Mouse (Mus musculus): ENCODE measurements around the gene Fyb. TPM values are rescaled to one million over a fixed set of nuclear protein-coding genes. Genes with fewer than 3 reads are reported as not detected.

Fyb gene
- polyA plus RNA-seq, 1 experiment = 4.8 TPM

DNA sequence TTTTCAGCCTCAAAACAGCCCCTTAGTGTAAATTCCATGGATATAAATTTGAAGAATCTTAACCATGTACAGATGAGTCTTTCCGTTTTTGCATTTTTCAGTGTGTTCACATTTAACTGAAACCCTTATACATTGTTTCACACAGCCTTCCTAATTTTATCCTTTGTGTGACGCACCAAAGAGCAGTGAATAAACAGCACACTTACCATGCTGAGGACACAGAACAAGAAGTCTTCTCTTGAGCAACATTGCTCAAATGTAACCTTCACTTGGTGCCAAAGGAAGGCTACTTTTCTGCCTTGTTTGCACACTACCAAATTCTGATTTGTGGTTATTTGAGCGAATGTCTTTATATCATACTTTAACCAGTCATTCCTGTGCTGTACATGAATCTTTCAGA is 122.8 kb downstream of the Fyb start:
- no peak for DNase-seq (ENCODE audit: extremely low spot score in 1 of 2, low spot score in 1 of 2)

DNA sequence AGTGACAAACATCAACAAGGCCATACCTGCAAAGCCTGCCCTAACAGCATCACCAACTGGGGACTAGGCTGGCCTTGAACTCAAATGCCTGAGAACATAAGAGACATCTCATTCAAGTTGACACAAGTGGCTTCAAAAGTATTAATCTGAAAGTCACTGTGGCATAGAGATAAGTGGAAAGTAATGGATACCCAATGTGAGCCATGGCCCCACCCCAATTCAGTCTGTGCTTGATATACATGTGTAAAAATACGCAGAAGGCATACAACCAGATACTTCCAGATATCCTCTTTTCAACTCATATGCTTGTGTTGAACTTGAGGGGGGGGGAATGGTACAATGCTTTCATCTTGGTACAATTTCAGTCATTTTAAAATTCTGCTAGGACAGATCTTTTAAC is 124.4 kb downstream of the Fyb start:
- no peak for DNase-seq (ENCODE audit: extremely low spot score in 1 of 2, low spot score in 1 of 2)

DNA sequence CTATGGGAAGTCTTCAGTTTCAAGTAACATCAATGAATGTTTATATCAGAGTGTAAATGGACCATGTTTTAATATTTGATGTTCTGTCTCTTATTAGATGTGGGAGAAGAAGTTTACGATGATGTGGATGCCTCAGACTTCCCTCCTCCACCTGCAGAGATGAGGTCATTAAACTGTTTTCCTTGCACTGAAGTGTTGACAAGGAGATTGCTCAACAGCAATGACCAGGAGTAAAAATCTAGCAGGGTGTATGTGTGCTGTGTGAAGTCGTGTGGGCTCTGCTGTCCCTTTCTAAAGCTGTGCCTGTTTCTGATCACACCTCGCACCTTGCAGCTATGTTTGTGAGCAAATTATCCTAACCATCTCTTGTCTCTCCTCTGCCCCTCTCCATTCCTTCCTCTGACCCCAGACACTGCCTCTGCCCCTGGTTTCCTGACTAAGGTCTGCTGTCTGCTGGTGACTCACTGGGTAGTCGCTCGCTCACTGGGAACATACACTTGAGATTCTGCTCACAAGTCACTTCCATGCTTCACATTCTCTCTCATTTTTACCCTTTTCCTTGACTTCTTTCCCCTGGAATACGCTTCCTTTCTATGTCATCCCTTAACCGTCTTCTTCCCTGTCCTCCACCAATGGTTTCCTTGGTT is 126.2 kb downstream of the Fyb start:
- DNase-seq (ENCODE audit: extremely low spot score in 1 of 2, low spot score in 1 of 2) = no peak

DNA sequence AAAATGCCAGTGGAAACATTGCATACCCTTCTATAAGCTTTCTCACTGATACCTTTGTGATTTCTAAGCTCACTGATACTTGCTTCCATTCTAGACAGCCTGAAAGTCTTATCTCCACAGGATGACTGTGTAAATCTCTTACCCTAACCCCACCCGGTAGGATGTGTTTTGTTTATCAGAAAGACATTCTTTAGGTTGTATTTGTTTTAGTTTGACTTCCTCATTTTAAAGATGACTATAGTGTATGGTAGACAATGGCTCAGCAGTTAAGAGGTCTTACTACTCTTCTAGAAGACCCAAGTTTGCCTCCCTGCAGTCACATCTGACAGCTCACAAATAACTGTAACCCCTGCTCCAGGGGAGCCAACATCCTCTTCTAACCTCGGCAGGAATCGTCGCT is 130.4 kb downstream of the Fyb start:
- DNase-seq (ENCODE audit: extremely low spot score in 1 of 2, low spot score in 1 of 2) = no peak

DNA sequence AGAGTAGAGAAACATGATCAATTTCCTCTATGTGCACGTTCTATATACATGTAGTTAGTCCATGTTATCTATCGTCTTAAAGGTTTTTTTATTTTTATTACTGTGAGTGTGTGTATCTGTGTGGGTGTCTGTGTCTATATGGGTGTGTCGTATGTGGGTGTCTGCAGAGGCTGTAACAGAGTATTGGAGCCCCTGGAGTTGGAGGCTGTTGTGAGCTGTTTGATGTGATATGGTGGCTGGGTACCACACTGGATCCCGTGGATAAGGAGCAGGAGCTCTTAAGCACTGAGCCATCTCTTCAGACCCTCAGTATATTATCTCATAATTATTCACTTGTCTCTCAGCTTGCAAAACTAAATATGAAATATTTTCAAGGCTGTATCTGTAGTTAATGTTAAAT is 135.4 kb downstream of the Fyb start:
- no peak for DNase-seq (ENCODE audit: extremely low spot score in 1 of 2, low spot score in 1 of 2)

DNA sequence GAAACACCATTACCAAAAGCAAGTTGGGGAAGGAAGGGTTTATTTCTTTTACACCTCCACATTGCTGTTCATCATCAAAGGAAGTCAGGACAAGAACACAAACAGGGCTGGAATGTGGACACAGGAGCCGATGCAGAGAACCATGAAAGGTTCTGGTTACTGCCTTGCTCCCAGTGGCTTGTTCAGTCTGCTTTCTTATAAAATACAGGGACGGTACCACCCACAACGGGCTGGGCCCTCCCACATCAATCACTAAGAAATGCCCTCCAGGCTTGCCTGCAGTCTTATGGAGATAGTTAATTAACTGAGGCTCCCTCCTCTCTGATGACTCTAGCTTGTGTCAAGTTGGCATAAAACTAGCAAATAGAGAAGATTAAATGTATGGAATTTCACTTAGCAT is 139.3 kb downstream of the Fyb start:
- DNase-seq (ENCODE audit: extremely low spot score in 1 of 2, low spot score in 1 of 2) = no peak

DNA sequence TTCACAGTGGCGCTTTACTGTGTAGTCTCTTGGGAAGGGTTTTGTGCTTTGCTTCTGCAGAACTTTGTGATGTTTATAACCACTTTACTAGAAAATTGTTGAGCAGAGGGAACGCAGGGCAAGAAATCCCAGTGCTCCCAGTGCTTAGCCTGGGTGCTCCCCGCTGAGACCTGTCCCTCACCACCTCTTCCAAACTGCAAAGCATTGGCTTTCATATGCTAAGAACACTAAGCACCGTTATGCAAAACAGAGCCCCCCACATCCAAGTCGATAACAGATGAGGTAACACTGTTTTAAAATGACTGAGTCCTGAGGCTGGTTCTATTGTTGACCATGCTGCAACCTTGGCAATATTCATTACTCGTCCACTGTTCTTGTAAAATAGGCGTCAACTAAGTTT is 141.3 kb downstream of the Fyb start:
- DNase-seq (ENCODE audit: extremely low spot score in 1 of 2, low spot score in 1 of 2) = no peak

DNA sequence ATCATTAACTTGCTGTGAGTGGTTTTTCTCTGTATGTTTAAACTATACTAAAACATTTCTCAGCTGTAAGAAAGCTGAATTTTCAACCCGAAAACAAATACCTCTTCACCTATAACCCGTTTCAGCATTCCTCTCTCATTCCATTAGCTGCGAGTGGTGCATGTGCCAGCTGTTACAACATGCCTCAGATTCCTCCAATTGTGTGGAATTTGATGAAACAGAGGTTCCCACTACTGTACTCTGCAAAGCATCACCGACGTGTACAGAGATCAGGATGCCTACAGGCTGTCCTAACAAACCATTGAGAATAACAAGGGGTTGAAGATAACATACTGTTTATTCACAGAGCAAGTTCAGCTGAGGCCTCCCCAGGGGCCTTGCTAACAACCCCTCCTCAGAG is 143.4 kb downstream of the Fyb start:
- no peak for DNase-seq (ENCODE audit: extremely low spot score in 1 of 2, low spot score in 1 of 2)

DNA sequence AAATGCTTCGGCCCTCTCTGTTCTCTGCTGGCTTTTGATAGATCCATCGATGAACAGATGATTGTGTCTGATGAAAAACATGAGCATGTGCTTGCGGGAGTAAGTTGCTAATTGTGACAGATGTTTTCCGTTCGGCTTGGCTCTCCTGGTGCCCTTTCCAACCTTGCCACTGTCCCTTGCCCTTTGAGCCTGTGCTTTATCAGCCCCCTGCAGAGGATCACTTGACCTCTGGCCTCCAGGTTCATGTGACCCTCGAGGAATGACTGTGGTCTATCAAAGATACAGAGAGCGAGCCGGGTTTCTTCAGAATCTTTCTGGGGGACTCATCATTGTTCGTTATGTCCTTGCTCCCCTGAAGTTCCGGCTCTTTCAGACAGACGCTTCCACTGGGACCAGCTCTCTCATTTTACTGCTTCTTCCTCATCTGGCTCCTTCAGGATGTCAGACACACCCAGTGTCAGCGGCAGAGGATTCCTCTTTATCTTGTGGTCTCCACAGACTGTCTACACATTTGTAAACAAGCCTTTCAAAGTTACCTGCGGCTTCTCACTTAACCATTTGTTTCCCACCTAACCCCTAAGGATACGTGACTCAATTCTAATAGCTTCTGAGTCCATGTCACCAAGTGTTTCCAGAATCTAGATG is 146.3 kb downstream of the Fyb start:
- DNase-seq (ENCODE audit: extremely low spot score in 1 of 2, low spot score in 1 of 2) = no peak

DNA sequence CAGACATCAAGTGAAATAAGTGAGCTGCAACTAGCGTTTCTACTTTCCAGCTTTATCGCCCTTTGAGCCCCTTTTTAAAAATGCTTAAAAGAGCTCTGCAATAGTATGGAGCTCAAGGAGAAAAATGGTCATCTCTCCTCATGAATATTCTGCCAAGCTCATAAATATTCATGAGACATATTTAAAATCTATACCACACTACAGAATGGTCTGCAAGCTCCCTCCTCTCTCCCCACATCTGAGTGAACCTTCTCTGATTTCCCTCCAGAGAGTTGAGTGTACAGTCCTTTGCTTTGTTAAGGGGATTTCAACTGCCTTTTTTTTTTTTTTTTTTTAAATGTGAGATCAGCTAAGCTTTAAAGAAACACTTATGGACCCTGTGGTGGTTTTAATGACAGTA is 155.8 kb downstream of the Fyb start:
- DNase-seq (ENCODE audit: extremely low spot score in 1 of 2, low spot score in 1 of 2) = no peak

DNA sequence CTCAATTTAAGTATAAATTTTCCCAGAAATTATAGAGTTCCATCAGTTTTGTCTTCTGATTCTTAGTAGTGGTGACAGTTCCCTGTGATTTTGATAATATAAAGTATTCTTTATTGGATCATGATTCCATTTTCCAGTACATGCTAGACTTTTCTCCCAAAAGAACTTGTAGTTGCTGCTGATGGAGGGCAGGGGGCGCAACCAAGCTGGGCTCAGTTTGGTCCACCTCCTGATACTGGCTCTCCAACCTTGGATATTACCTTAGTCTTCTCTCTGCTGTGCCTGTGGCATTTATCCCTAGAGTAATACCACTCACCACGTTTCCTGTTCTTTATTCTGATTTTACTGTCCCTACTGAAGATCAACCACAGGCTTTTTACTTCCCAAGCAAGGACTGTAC is 179.5 kb downstream of the Fyb start:
- no peak for DNase-seq (ENCODE audit: extremely low spot score in 1 of 2, low spot score in 1 of 2)

DNA sequence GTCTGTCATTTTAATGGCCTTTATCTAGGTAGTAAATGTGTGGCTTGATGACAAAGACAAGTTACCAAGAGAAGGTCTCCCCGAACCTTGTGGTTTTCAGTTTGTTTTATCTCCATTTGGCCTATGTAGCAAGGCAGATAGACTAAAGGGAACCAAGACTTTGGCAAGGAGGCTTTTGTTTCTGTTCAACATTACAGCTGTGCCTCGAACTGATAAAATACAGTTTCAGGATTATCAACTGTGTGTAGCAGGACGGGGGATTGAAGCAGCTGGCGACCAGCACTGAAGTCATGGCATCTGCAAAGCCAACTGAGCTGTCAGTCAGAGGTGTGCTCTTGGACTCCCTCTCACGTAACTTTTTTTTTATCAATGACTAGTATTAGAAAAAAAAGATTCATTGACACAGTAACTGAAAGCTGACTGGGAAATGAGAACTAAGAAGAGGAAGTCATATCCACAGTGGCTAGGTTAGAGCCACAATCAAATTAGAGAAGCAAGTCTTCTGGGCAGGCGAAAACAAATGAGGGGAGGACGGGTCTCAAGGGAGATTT is 182.8 kb downstream of the Fyb start:
- DNase-seq (ENCODE audit: extremely low spot score in 1 of 2, low spot score in 1 of 2) = no peak

DNA sequence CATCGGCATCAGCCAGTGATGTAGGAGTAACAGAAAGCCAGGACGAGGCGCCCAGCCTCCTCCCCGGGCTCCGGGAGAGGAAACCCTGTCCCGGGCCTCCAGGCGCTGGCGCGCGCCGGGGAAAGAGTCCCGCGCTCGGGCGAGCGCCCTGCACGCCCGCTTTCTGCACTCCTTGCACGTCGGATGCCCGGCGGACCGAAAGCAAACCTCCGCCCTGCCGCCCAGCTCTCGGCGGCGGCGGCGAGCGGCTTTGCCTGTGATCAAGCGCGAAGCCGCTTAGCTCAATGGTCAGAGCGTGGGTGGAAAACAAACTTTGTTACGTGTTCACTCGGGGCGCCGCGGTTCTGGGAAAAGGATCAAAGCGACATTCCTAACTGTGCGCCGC is 184.9 kb downstream of the Fyb start:
- peak; percentile 44 to 59 for DNase-seq (ENCODE audit: extremely low spot score in 1 of 2, low spot score in 1 of 2)

DNA sequence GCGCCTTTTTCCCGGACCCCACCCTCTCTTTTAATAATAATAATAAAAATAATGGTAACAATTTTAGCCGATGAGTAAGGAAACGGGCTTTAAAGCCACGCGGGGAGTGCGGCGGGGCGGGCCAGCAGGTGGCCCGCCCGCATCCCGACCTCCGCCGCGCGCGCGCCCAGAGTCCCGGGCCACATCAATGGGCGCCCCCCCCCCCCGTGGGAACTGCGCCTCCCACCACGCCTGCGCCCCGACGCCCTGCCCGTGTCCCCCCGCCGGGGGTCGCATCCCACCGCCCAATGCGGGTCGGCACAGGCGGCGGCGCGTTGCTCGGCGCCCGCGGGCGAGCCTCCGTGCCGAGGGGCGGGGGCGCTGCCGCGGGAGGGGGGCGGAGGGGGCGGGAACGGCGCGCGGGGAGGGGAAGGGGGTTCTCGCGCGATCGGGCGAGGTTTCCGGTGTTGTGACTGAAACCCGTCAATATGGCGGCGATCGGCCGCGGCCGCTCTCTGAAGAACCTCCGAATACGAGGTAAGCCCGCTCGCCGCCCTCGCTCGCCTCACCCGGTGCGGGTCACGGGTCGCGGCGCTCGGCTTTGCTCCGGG is 185.4 kb downstream of the Fyb start, which contains the start of gene Rictor:
TSS of gene Rictor (plus strand) at position 444 of the 590 bp plus-strand sequence.
- peak in 1 of 2 experiments; percentile 63 for DNase-seq (ENCODE audit: extremely low spot score in 1 of 2, low spot score in 1 of 2)

DNA sequence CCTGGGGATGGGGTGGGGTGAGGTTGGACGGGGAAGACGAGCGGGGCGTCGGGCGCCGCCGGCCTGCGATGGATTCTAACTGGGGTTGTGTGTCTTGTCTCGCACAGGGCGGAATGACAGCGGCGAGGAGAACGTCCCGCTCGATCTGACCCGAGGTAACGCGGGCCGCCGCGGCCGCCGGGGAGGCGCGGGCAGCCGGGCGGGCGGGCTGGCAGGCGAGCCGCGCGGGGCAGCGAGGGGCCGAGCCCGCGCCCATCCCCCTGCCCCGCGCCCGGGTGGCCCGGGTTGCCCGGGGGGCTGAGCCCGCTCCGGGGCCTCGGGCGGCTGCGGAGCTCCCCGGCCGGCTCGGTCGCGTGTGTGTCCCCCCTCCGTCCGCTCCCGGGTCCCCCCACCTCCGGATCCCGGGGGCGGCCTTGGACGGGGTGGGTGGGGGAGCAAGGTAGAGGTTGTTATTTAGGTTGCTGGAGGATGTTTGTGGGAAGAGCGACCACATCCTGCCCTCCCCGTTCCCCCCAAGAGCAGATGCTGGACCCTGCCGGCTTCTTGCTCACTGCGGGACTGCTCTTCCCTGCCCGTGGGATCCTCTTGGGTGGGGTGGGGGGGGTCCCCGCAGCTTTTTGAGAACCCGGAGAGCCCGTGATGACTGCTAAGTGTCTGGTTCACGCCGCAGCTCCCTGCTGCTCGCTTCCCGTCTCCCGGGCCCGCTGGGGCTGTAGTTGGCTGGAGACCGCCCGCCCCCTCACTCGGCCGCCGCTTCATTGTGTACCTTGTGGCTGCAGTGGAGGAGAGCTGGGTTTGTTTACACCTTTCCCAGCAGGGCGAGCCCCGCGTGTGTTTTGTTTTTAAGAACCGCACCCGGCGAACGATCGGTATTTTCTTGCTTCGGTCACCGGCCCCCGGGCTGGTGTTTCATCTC is 186.1 kb downstream of the Fyb start:
- DNase-seq (ENCODE audit: extremely low spot score in 1 of 2, low spot score in 1 of 2) = peak in 1 of 2 experiments; percentile 42

DNA sequence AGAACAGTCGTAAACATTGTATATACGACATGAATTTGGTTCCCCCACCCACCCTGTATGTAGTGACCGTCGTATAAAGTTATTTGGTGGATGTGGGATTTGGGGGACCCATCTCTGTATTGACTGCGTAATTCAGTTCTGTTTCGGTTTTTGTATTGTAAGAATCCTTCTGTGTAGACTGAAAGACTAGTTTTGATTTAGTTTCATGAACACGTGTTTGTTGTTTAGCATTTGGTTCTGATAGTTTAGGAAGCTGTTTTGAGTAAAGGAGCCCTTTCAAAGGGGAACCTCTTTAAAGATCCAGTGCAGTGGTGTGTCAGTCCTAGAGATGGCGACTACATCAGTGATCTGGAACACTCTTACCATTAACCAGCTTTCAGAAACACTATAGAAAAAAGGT is 187.0 kb downstream of the Fyb start:
- no peak for DNase-seq (ENCODE audit: extremely low spot score in 1 of 2, low spot score in 1 of 2)

DNA sequence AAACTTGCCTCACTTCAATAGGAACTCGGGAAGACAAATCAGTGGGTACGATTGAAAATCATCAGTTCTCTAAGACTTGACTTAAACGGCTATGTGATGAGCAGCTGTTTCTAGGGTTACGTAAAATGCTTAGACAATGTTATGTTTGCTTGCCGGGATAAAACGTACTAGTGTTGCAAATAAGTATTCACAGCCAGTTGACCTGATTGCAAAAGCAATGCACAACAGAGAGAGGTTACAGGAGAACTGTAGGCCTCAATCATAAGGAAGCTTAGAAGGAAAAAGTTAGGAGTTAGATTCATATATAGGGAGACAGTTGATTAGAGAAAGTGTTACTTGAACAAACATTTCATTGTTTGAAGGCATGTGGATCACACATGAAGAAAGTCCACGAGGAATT is 187.7 kb downstream of the Fyb start:
- no peak for DNase-seq (ENCODE audit: extremely low spot score in 1 of 2, low spot score in 1 of 2)

DNA sequence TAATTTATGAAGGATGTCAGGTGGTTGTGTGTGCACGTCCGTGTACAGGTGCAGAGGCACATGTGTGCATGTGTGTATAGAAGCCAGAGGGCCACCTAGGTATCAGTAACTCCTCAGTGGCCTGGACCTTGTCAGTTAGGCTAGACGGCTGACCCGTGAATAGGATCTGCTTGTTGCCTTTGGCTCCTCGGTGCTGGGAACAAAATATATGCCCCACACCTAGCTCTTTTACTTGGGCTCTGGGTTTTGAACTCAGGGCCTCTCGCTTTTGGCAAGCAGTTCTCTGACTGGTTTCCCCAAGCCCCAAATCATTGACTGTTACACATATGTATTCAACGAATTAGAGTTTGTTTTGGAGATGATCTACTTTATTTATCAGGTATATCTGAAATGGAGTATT is 188.6 kb downstream of the Fyb start:
- no peak for DNase-seq (ENCODE audit: extremely low spot score in 1 of 2, low spot score in 1 of 2)
